Mouse (Mus musculus) B cell, adult 62 days (primary cell): ENCODE measurements around the gene Sf3a2. TPM values are rescaled to one million over a fixed set of nuclear protein-coding genes. Genes with fewer than 3 reads are reported as not detected.

ENCODE experiments used
- total RNA-seq: library from RNA; stranded (reverse); gene quantifications from 4 replicates; pipeline ENCODE4 v1.2.4, GENCODE M21; 2023

The Sf3a2 gene
- 73.0 to 86.5 TPM (median 77.6 TPM) in 4 replicates for total RNA-seq

GRCm38 (mm10) chr10:80798150-80799006 lies at the start of gene Sf3a2, which contains the start of gene Plekhj1:
Gene Sf3a2, plus strand, starts transcription at chr10:80798198.
Gene Plekhj1, minus strand, starts transcription at chr10:80798626.

GRCm38 (mm10) chr10:80754594-80755290 lies 43.3 kb upstream of the Sf3a2 start, which contains the start of gene Dot1l:
Gene Dot1l, plus strand, starts transcription at chr10:80755206.

GRCm38 (mm10) chr10:80804916-80805315 lies 6.9 kb downstream of the Sf3a2 start, which contains the start of gene Amh:
Gene Amh, plus strand, starts transcription at chr10:80805243.

GRCm38 (mm10) chr10:80813366-80813765 lies 15.4 kb downstream of the Sf3a2 start, which contains the start of gene Jsrp1:
Gene Jsrp1, minus strand, starts transcription at chr10:80813498.

GRCm38 (mm10) chr10:80826151-80827062 lies 28.4 kb downstream of the Sf3a2 start, which contains the start of gene Oaz1:
Gene Oaz1, plus strand, starts transcription at chr10:80826656.

GRCm38 (mm10) chr10:80843931-80844547 lies 46.0 kb downstream of the Sf3a2 start, which contains the start of gene Lingo3:
Gene Lingo3, minus strand, starts transcription at chr10:80844039.

Other genes starting within 250 kb of the Sf3a2 start
- 113 to 136 TPM (median 123 TPM) in 4 replicates for gene Rexo1, start 236.6 kb upstream of the Sf3a2 start, total RNA-seq
- gene Klf16, start 220.9 kb upstream of the Sf3a2 start, total RNA-seq, result 30.3 to 34.0 TPM (median 31.5 TPM) in 4 replicates
- 89.6 to 111 TPM (median 99.5 TPM) in 4 replicates for gene Abhd17a, start 207.9 kb upstream of the Sf3a2 start, total RNA-seq
- 61.5 to 65.5 TPM (median 62.9 TPM) in 4 replicates for gene Scamp4, start 195.3 kb upstream of the Sf3a2 start, total RNA-seq
- gene Adat3, start 195.3 kb upstream of the Sf3a2 start, total RNA-seq, result 9.3 to 21.8 TPM (median 15.5 TPM) in 4 replicates
- gene Gm49322, start 192.2 kb upstream of the Sf3a2 start, total RNA-seq, result 10.6 to 12.6 TPM (median 11.2 TPM) in 4 replicates
- gene Csnk1g2, start 175.4 kb upstream of the Sf3a2 start, total RNA-seq, result 209 to 257 TPM (median 213 TPM) in 4 replicates
- 30.1 to 32.7 TPM (median 31.0 TPM) in 4 replicates for gene Btbd2, start 141.1 kb upstream of the Sf3a2 start, total RNA-seq
- gene Mknk2, start 120.1 kb upstream of the Sf3a2 start, total RNA-seq, result 396 to 427 TPM (median 418 TPM) in 4 replicates
- 94.0 to 111 TPM (median 98.1 TPM) in 4 replicates for gene Mob3a, start 96.2 kb upstream of the Sf3a2 start, total RNA-seq
- 34.0 to 51.5 TPM (median 39.5 TPM) in 4 replicates for gene Izumo4, start 96.0 kb upstream of the Sf3a2 start, total RNA-seq
- 122 to 151 TPM (median 133 TPM) in 4 replicates for gene Ap3d1, start 55.9 kb upstream of the Sf3a2 start, total RNA-seq
- 69.2 to 82.9 TPM (median 74.7 TPM) in 4 replicates for gene Dot1l, start 43.0 kb upstream of the Sf3a2 start, total RNA-seq
- gene Plekhj1, start 428 bp downstream of the Sf3a2 start, total RNA-seq, result 99.4 to 138 TPM (median 104 TPM) in 4 replicates
- 1.4 to 2.0 TPM (median 1.6 TPM) in 4 replicates for gene Amh, start 7.0 kb downstream of the Sf3a2 start, total RNA-seq
- gene Jsrp1, start 15.3 kb downstream of the Sf3a2 start, total RNA-seq, result not detected in 4 replicates
- 513 to 527 TPM (median 522 TPM) in 4 replicates for gene Oaz1, start 28.5 kb downstream of the Sf3a2 start, total RNA-seq
- not detected in 4 replicates for gene Lingo3, start 45.8 kb downstream of the Sf3a2 start, total RNA-seq
- gene Lsm7, start 57.0 kb downstream of the Sf3a2 start, total RNA-seq, result 20.7 to 35.6 TPM (median 25.5 TPM) in 4 replicates
- 28.8 to 33.2 TPM (median 31.9 TPM) in 4 replicates for gene Sppl2b, start 57.1 kb downstream of the Sf3a2 start, total RNA-seq
- gene Tmprss9, start 73.7 kb downstream of the Sf3a2 start, total RNA-seq, result not detected in 4 replicates
- 57.5 to 75.0 TPM (median 69.9 TPM) in 4 replicates for gene Timm13, start 102.8 kb downstream of the Sf3a2 start, total RNA-seq
- 11.6 to 13.6 TPM (median 12.6 TPM) in 4 replicates for gene Lmnb2, start 120.0 kb downstream of the Sf3a2 start, total RNA-seq
- gene Gadd45b, start 131.9 kb downstream of the Sf3a2 start, total RNA-seq, result 39.7 to 58.7 TPM (median 48.3 TPM) in 4 replicates
- gene Gng7, start 216.7 kb downstream of the Sf3a2 start, total RNA-seq, result 0.27 to 1.4 TPM (median 0.43 TPM) in 4 replicates
- not detected in 4 replicates for gene Diras1, start 227.5 kb downstream of the Sf3a2 start, total RNA-seq
- gene Slc39a3, start 239.2 kb downstream of the Sf3a2 start, total RNA-seq, result 11.2 to 15.3 TPM (median 11.6 TPM) in 4 replicates